Mouse (Mus musculus): ENCODE results near the gene Nupr1.

Gene Nupr1

DNA sequence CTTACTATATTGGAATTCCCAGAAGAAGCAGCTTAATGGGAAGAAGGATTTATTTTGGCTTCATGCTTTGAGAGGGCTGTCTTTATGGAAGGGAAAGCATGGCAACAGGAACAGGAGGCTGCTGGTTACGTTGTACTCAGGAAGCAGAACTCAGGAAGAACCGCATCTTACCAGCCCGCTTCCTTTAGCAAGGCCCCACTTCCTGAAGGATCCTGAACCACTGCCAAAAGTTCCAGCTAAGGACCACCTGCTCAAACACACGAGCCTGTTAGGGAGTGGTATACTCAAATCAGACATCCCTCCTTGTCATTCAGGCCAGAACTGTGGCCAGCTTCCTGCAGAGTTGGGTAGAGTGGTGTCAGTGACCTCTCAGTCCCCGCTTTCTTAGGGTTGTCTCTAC is 37.8 kb upstream of the Nupr1 start:
- peaks cover 30% of the 10 kb centered on the region for H3K4me1 ChIP-seq (replicated peaks; ENCODE audit: low read depth, low read length)
- peaks cover 96% of the 10 kb centered on the region for H3K36me3 ChIP-seq (ENCODE audit: insufficient read depth, low read length)

DNA sequence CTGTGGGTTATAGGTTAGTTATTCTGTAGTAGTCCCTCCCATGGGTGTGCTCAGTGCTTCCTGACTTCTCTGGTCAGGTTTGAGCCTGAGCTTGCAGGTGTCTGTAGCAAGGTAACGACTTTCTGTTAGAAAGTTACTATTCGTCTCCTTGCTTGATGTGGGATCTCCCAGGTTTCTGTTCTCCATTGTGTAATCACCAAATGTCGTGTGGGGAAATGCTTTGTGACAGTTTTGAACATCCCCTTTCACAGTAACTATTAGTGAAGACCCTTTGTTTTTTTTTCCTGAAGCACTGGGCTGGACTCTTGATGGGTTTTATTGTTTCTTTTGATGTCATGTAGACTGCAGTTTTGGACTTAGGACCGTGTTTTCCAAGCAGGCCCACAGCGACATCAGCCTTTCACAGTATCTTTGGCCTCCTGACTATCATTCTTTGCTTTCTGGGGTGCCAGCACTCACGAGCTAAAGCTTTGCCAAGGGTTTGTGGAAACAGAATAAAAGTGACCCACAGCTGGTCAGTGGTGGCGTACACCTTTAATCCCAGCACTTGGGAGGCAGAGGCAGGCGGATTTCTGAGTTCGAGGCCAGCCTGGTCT is 36.9 kb upstream of the Nupr1 start:
- no peaks in the 10 kb centered on the region for H3K27me3 ChIP-seq (ENCODE audit: insufficient read depth, low read length)
- peaks cover 30% of the 10 kb centered on the region for H3K4me1 ChIP-seq (replicated peaks; ENCODE audit: low read depth, low read length)
- TF ChIP-seq POU5F1 (IDR thresholded peaks at IDR 0.05; ENCODE audit: borderline replicate concordance, low read length) (no peak), CTCF (conservative IDR thresholded peaks at IDR 0.05; ENCODE audit: low read length) (no peak), NANOG (IDR thresholded peaks at IDR 0.05; ENCODE audit: borderline replicate concordance, low read length) (no peak)
- no peaks in the 10 kb centered on the region for H3K9me3 ChIP-seq (ENCODE audit: low read length)
- H3K36me3 ChIP-seq (ENCODE audit: insufficient read depth, low read length) = peaks cover 96% of the 10 kb centered on the region
- no peak overlapping the region for H3K4me3 ChIP-seq (replicated peaks; ENCODE audit: low read length)

More for the DNA sequence above, 37.8 kb upstream of the Nupr1 start:
- Histone ChIP-seq H3K4me3 (replicated peaks; ENCODE audit: low read length) (no peak overlapping the region), H3K9me3 (ENCODE audit: low read length) (no peaks in the 10 kb centered on the region), H3K27me3 (ENCODE audit: insufficient read depth, low read length) (no peaks in the 10 kb centered on the region)
- TF ChIP-seq CTCF (conservative IDR thresholded peaks at IDR 0.05; ENCODE audit: low read length) (no peak), NANOG (IDR thresholded peaks at IDR 0.05; ENCODE audit: borderline replicate concordance, low read length) (no peak), POU5F1 (IDR thresholded peaks at IDR 0.05; ENCODE audit: borderline replicate concordance, low read length) (no peak)

DNA sequence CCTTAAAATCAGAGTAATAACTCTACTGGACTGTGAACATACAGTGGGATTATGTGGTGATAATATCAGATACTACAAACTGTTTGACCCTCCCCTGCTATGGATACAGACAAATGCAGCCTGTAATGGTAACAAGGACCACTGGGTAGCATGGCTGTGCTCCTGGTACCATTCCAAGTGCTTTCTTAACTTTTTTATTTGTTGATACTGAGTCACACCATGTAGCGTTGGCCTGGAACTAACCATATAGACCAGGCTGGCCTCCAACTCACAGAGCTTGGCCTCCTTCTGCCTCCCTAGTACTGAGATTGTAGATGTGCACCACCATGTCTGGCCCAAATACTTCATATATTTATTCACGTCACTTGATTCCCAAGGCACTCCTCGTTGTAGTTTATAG is 34.6 kb upstream of the Nupr1 start:
- H3K27me3 ChIP-seq (ENCODE audit: insufficient read depth, low read length) = no peaks in the 10 kb centered on the region
- TF ChIP-seq CTCF (conservative IDR thresholded peaks at IDR 0.05; ENCODE audit: low read length) = no peak
- TF ChIP-seq NANOG (IDR thresholded peaks at IDR 0.05; ENCODE audit: borderline replicate concordance, low read length) = no peak
- no peak for TF ChIP-seq POU5F1 (IDR thresholded peaks at IDR 0.05; ENCODE audit: borderline replicate concordance, low read length)
- H3K9me3 ChIP-seq (ENCODE audit: low read length) = no peaks in the 10 kb centered on the region
- peaks cover 90% of the 10 kb centered on the region for H3K36me3 ChIP-seq (ENCODE audit: insufficient read depth, low read length)
- no peak overlapping the region for H3K4me3 ChIP-seq (replicated peaks; ENCODE audit: low read length)
- peaks cover 11% of the 10 kb centered on the region for H3K4me1 ChIP-seq (replicated peaks; ENCODE audit: low read depth, low read length)

DNA sequence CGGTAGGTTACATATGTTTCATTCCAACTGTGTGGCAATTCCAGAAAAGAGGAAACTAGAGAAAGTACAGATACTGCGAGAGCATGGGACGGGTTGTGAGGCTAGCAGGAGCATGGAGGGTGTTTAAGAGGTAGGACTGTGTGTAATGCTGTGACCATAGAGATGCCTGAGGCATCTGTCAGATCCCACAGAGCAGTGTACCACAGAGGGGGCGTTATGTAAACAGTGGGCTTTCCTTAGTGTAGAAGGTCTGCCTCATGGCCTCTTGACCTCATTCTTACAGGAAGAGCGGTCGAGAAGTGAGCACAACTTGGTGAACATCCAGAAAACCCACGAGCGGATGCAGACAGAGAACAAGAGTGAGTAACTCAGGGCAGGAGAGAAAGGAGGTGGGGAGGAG is 33.0 kb upstream of the Nupr1 start:
- Histone ChIP-seq H3K9me3 (ENCODE audit: low read length) (no peaks in the 10 kb centered on the region), H3K27me3 (ENCODE audit: insufficient read depth, low read length) (no peaks in the 10 kb centered on the region), H3K36me3 (ENCODE audit: insufficient read depth, low read length) (peaks cover 76% of the 10 kb centered on the region), H3K4me1 (replicated peaks; ENCODE audit: low read depth, low read length) (no peaks in the 10 kb centered on the region; the same call in 1 of the 2 replicates), H3K4me3 (replicated peaks; ENCODE audit: low read length) (no peak overlapping the region)
- TF ChIP-seq NANOG (IDR thresholded peaks at IDR 0.05; ENCODE audit: borderline replicate concordance, low read length) (no peak), CTCF (conservative IDR thresholded peaks at IDR 0.05; ENCODE audit: low read length) (no peak), POU5F1 (IDR thresholded peaks at IDR 0.05; ENCODE audit: borderline replicate concordance, low read length) (no peak)

DNA sequence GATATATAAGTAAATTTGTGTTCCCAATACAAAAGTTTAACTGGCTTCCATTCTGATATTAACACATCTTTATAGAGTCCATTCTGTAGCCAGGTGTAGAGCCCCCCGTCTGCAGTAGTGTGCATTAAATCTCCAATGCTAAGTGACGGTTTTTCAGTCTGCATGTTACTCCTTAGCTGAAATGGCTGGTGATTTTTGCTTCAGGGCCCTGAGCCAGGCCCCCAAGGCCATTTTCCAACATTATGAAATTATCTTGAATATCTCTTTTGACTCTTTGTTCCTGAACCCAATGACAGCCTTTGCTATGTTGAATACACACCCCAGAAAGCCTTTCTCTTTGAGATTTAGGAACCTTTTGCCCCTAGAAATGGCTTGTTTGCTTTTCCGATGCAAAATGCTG is 29.1 kb upstream of the Nupr1 start:
- peaks cover 50% of the 10 kb centered on the region for H3K36me3 ChIP-seq (ENCODE audit: insufficient read depth, low read length)
- TF ChIP-seq NANOG (IDR thresholded peaks at IDR 0.05; ENCODE audit: borderline replicate concordance, low read length) = no peak
- no peak for TF ChIP-seq POU5F1 (IDR thresholded peaks at IDR 0.05; ENCODE audit: borderline replicate concordance, low read length)
- no peak for TF ChIP-seq CTCF (conservative IDR thresholded peaks at IDR 0.05; ENCODE audit: low read length)

DNA sequence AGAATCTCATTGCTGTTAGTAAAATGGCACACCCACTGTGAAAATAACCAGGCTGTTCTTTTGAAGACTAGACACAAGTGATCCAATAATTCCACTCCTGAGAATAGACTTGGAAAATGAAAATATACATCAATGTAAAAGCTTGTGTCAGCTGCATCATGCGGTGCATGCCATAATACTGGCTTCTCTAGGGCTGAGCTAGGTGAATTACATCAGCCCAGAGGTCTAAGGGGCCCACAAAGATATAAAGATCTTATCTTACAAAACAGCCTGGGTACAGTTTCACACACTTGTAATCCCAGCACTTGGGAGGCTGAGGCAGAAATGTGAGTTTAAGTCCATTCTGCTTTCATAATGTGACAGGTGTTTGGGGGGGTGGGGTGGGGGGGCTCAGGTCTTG is 26.9 kb upstream of the Nupr1 start:
- Histone ChIP-seq H3K9me3 (ENCODE audit: low read length) (no peaks in the 10 kb centered on the region), H3K27me3 (ENCODE audit: insufficient read depth, low read length) (no peaks in the 10 kb centered on the region), H3K4me1 (replicated peaks; ENCODE audit: low read depth, low read length) (no peaks in the 10 kb centered on the region), H3K36me3 (ENCODE audit: insufficient read depth, low read length) (peaks cover 28% of the 10 kb centered on the region), H3K4me3 (replicated peaks; ENCODE audit: low read length) (no peak overlapping the region)
- TF ChIP-seq NANOG (IDR thresholded peaks at IDR 0.05; ENCODE audit: borderline replicate concordance, low read length) (no peak), CTCF (conservative IDR thresholded peaks at IDR 0.05; ENCODE audit: low read length) (no peak), POU5F1 (IDR thresholded peaks at IDR 0.05; ENCODE audit: borderline replicate concordance, low read length) (no peak)

More for the DNA sequence above, 29.1 kb upstream of the Nupr1 start:
- Histone ChIP-seq H3K9me3 (ENCODE audit: low read length) (no peaks in the 10 kb centered on the region), H3K4me3 (replicated peaks; ENCODE audit: low read length) (no peak overlapping the region), H3K27me3 (ENCODE audit: insufficient read depth, low read length) (no peaks in the 10 kb centered on the region), H3K4me1 (replicated peaks; ENCODE audit: low read depth, low read length) (no peaks in the 10 kb centered on the region; the same call in 1 of the 2 replicates)

DNA sequence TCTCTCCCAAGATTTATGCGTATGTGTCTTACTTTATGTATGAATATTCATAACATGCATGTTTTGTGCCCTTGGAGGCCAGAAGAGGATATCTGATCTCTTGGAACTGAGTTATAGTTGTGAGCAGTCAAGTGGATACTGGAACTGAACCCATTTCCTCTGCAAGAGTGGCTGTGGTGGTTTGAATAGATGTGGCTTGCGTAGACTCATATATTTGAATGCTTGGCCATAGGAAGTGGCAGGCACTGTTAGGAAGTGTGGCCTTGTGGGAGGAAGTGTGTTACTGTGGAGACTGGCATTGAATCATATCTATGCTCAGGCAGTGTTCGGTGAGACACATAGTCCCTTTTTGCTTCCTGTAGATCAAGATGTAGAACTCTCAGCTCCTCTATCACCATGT is 25.0 kb upstream of the Nupr1 start:
- no peaks in the 10 kb centered on the region for H3K27me3 ChIP-seq (ENCODE audit: insufficient read depth, low read length)
- no peaks in the 10 kb centered on the region for H3K9me3 ChIP-seq (ENCODE audit: low read length)
- no peak overlapping the region for H3K4me3 ChIP-seq (replicated peaks; ENCODE audit: low read length)
- TF ChIP-seq NANOG (IDR thresholded peaks at IDR 0.05; ENCODE audit: borderline replicate concordance, low read length) (no peak), POU5F1 (IDR thresholded peaks at IDR 0.05; ENCODE audit: borderline replicate concordance, low read length) (no peak), CTCF (conservative IDR thresholded peaks at IDR 0.05; ENCODE audit: low read length) (no peak)
- H3K4me1 ChIP-seq (replicated peaks; ENCODE audit: low read depth, low read length) = no peaks in the 10 kb centered on the region
- H3K36me3 ChIP-seq (ENCODE audit: insufficient read depth, low read length) = peaks cover 16% of the 10 kb centered on the region; the same call in 1 of the 2 replicates

DNA sequence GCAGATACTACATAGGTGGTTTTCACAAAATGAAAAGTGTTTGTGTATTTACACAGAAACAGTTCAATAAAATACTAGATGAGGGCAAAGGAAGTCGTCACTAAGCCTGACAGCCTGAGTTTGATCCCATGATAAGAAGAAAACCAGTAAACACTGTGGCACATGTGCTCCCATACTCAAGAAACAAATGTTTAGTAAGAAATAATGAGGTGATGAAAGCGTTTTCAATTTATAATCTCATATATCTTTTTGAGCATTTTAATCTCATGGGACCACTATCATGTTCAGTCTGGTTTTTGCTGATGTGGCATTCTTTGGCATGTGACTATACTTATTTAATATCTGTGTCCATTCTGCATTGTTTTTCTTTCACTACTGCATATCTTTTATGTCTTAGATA is 23.3 kb upstream of the Nupr1 start:
- H3K4me3 ChIP-seq (replicated peaks; ENCODE audit: low read length) = no peak overlapping the region
- no peak for TF ChIP-seq CTCF (conservative IDR thresholded peaks at IDR 0.05; ENCODE audit: low read length)
- TF ChIP-seq POU5F1 (IDR thresholded peaks at IDR 0.05; ENCODE audit: borderline replicate concordance, low read length) = no peak
- TF ChIP-seq NANOG (IDR thresholded peaks at IDR 0.05; ENCODE audit: borderline replicate concordance, low read length) = no peak
- no peaks in the 10 kb centered on the region for H3K9me3 ChIP-seq (ENCODE audit: low read length)
- no peaks in the 10 kb centered on the region for H3K27me3 ChIP-seq (ENCODE audit: insufficient read depth, low read length)
- H3K4me1 ChIP-seq (replicated peaks; ENCODE audit: low read depth, low read length) = peaks cover 10% of the 10 kb centered on the region
- peaks cover 15% of the 10 kb centered on the region; the same call in 1 of the 2 replicates for H3K36me3 ChIP-seq (ENCODE audit: insufficient read depth, low read length)

DNA sequence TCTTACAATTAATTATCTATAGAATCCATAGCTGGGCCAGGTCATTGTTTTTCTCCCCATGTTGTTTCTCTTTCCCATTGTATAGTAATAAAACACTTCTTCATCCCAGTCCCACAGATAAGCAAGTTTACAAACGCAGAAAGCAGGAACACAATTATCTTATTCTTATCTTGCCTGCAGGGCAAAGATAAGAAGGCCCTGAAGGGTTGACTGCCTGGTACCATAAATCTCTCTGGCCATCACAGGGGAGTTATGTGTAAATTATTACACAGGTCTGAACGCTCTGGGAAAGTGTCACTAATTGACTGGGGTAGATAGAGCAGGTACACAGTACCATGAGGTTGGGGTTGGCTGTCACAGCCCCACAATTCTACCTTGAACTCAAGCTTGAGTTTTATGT is 20.2 kb upstream of the Nupr1 start:
- Histone ChIP-seq H3K36me3 (ENCODE audit: insufficient read depth, low read length) (peaks cover 8% of the 10 kb centered on the region; the same call in 1 of the 2 replicates), H3K4me1 (replicated peaks; ENCODE audit: low read depth, low read length) (peaks cover 25% of the 10 kb centered on the region), H3K9me3 (ENCODE audit: low read length) (no peaks in the 10 kb centered on the region), H3K4me3 (replicated peaks; ENCODE audit: low read length) (no peak overlapping the region), H3K27me3 (ENCODE audit: insufficient read depth, low read length) (no peaks in the 10 kb centered on the region)
- TF ChIP-seq CTCF (conservative IDR thresholded peaks at IDR 0.05; ENCODE audit: low read length) (no peak), POU5F1 (IDR thresholded peaks at IDR 0.05; ENCODE audit: borderline replicate concordance, low read length) (no peak), NANOG (IDR thresholded peaks at IDR 0.05; ENCODE audit: borderline replicate concordance, low read length) (no peak)
